Mouse (Mus musculus) 3T3-L1 (cell line): Measurements from ENCODE around the gene Tox2.

Source experiments
- DNase-seq: peaks from one replicate; pipeline ENCODE4 v3.0.0-alpha.2; 2015; ENCODE audit warnings: low read depth, low spot score

The Tox2 gene

GRCm38 (mm10) chr2:163362940-163363921 lies 160.3 kb downstream of the Tox2 start:
- DNase-seq = no peak

DNA sequence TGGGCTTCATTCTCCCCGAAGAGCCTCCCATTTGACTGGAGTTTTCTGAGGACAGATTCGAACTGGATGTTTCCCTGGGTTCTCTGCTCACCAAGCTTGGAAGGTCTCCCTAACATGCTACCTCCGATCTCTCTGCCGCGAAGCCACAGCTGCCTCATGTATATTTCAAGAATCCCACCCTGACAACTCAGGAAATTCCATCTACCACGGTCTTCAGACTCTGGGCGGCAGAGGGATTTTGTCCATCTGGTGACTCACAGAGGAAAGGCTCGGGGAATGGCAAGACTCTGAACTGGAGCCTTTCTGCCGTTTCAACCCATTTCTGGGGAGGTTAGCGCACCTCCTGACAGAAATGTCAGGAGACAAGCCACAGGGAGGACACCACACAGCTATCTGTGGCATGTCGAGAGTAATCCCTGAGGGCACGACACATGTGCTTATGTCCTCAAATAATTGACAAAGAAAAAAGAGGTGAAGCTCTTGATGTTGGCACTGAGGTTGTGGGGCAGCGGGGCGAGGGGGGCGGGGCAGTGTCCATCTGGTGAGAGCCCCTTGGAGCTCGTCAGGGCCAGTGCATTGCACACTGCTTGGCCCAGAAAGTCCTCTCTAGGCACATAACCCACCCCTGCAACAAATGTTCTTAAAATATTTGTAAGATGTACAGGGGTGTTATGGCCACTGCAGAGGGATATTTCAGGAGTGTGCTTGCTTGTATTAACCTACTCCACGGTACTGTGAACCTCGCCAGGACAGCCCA lies 162.0 kb downstream of the Tox2 start:
- no peak for DNase-seq

- DNase-seq = no peak
Measured at GRCm38 (mm10) chr2:163370175-163370574, 167.2 kb downstream of the Tox2 start.

DNA sequence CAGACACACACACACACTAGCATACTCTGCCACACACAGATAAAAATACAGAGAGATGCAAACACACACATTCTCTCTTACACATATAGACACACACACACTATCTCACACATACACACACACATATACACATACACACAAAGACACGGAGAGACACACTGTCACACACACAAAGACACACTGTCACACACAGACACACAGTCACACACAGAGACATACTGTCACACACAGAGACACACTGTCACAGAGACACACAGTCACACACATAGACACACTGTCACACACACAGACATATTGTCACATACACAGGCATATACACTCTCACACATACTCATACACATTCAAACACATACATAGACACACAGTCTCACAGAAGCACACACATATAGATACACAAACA lies 169.7 kb downstream of the Tox2 start:
- DNase-seq = no peak
